Mouse (Mus musculus): ENCODE measurements around the gene Tmem206.

The Tmem206 gene

DNA sequence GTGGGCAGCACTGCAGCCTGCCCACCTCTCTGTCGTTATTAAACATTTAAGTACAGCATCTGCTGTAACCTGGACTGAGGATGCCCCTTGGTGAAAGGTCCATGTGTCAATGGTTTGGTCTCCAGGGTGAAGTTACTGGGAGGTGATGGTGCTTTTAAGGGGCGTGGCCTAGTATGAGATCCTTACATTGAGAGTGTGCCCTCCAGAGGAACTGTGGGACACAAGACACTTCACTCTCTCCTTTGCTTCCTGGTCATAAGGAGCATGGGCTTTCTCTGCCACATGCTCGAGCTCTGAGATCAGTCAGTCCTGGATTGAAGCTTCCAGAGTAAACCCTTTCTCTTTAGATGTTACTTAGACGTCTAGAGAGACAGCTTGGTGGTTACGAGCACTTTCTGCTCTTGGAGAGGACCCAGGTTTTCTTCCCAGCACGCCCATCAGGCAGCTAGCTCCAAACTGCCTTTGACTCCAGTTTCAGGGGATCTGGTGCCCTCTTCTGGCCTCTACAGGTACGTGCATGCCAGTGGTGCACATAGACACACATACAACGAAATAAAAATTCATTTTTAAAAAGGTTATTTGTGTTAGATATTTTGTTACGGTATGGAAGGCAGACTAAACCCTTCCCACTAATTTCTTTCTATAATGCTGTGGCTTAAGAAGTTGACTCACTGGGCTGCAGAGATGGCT, 17.8 kb upstream of the Tmem206 start:
- no peak for DNase-seq (ENCODE audit: low spot score)

- DNase-seq (ENCODE audit: low spot score): no peak
These were observed 14.3 kb upstream of the Tmem206 start for GRCm38 (mm10) chr1:191311296-191311898.

- DNase-seq (ENCODE audit: low spot score): peak; percentile 50
These were observed 13.2 kb upstream of the Tmem206 start for GRCm38 (mm10) chr1:191312513-191312941.

- DNase-seq (ENCODE audit: low spot score): no peak
These were observed 12.6 kb upstream of the Tmem206 start for GRCm38 (mm10) chr1:191313158-191313557.

- no peak for DNase-seq (ENCODE audit: low spot score)
These were observed 11.8 kb upstream of the Tmem206 start for GRCm38 (mm10) chr1:191313926-191314325.

DNA sequence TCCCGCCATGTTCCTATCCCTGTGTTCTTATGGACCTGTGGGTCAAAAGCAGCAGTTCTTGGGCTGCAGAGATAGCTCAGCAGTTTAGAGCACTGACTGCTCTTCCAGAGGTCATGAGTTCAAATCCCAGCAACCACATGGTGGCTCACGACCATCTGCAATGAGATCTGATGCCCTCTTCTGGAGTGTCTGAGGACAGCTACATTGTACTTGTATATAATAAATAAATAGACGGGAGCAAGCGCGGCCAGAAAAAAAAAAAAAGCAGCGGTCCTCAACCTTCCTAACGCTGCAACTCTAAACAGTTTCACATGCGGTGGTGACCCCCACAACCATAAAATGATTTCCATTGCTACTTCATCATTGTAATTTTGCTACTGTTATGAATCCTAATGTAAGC, 8.9 kb upstream of the Tmem206 start:
- no peak for DNase-seq (ENCODE audit: low spot score)

DNA sequence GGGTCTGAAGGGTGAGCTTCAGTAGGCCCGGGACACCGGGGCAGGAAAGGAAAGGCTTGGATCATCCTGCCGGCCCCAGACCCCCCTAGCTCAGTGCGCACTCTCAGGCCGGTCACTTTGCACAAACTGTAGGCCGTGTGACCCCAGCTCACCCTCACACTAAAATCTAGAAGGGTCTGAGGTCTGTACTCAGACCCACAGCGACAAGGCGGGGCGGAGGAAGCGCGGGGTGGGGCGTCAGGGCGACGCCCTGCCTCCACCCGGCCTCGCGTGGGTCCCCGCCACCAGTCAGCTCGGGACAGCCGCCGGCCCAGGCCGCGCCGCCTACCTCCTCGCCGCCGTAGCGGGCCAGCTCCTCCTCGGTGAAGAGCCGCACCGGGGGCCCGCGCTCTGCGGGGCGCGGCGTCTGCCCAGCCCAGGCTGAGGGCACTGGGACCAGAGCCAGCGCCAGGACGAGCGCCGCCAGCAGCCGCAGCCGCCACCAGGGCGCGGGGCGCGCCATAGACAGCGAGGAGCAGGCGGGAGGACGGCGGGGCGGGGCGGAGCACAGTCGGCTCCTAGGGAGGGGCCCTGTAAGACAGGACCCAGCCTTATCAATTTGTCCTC, 8.0 kb upstream of the Tmem206 start, which contains the start of gene Nenf:
TSS of gene Nenf (minus strand) at position 604 of the 606 bp plus-strand sequence.
- peak; percentile 27 for DNase-seq (ENCODE audit: low spot score)

GRCm38 (mm10) chr1:191318686-191319085, 7.0 kb upstream of the Tmem206 start:
- DNase-seq (ENCODE audit: low spot score): no peak

DNA sequence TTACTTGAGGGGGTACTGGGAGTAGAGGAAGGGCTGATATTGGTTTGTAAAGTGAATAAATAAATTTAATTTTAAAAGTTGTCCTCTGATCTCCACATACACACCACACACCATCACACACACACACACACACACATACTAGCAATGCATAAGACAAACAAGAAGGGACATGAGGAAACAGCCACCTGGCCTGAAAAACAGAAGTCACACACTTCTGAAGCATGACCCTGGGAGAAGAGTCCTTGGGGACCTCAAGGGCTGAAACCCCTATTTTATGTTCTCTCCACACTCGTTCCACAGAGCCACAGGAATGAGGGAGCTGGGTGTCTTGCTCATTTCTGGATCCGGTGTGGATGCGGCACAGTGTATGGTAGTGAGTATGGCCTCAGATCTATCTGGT, 2.3 kb upstream of the Tmem206 start:
- no peak for DNase-seq (ENCODE audit: low spot score)

- DNase-seq (ENCODE audit: low spot score): no peak
These were observed 750 bp upstream of the Tmem206 start for GRCm38 (mm10) chr1:191324733-191325590.

DNA sequence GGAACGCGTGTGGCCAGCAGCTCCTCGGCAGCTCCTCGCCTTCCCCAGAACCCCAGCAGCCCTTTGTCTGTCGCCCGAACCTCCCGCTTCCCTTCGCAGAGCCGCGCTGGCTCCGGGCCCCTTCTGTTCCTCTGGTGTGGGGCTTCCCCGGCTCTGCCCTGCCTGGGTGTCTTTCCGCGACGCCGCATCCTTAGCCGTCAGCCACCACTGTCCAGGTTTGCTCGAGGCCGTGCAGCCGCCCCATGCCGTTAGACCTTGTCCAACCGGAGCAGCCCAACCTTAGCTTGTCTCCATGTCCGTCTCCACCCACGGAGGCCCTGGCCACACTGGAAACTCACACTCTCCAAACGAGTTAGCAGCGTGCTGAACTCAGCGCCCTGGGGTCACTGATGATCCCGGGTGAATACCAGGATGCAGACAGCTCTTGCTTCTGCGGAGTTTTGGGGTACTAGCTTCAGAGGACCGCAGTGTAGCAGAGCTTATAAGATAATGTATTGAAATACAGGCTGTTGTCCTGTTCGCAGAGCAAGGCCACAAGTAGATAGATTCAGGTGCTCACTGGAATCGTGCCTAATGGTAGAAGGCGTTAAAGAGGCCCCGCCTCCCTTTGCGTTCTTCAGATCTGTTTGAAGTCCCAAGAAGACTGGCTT, 646 bp downstream of the Tmem206 start:
- DNase-seq (ENCODE audit: low spot score): no peak

- no peak for DNase-seq (ENCODE audit: low spot score)
These were observed 1.5 kb downstream of the Tmem206 start for GRCm38 (mm10) chr1:191327258-191327657.

DNA sequence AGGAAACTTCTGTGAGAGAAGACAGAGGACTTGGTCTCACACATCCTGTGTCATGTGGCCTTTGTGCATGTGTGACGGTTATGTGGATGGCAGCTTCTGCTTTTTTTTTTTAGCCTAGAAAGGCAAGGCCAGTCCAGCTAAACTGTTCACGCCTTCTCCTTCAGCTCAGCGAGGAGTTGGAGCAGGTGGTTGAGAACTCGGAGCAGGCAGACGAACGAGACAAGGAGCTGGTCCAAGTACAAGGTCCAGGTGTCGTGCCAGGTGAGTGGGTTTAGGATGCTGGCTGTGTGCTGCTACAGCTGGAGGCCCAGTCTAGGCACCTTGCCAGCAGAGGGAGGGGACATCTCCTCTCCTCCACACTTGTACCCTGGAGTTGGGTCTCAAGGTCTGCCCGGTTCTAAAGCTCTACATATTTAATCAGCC, 2.3 kb downstream of the Tmem206 start:
- DNase-seq (ENCODE audit: low spot score): no peak

DNA sequence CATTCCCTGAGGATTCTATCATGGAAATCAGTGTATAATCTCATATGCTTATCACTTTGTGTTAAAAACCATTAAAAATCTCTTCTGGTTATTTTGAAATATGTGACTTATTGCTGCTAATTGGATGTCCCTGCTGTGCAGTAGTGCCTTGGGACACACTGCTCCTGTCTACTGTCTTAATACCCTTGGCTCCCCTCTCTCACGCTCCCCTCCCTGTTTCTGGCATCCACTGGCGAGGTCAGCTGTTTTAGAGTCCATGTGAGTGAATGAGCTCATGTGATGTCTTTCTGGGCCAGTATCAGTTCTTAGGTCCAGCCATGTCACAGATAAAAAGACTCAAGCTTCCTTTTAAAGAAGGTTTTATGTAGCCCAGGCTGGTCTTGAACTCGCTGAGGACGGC, 4.6 kb downstream of the Tmem206 start:
- no peak for DNase-seq (ENCODE audit: low spot score)

DNA sequence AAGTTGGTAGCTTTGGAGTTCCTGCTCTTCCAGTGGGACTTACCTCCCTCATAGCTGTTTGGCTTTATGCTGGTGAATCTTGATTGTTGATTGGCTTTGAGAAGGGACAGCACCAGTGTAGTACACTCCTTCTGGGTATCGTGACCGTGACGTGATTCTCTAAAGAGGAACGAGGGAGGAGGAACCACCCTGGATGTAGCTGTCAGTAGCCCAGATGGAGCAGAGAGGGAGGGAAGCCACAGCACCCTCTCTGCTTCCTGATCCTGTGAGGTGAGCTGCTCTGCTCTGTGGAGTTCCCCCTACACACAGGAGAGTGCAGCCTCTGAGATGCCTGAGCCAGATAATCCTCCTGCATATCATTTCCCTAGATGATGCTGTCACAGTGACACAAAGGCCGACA, 8.8 kb downstream of the Tmem206 start:
- no peak for DNase-seq (ENCODE audit: low spot score)

GRCm38 (mm10) chr1:191339876-191340275, 14.2 kb downstream of the Tmem206 start:
- no peak for DNase-seq (ENCODE audit: low spot score)

DNA sequence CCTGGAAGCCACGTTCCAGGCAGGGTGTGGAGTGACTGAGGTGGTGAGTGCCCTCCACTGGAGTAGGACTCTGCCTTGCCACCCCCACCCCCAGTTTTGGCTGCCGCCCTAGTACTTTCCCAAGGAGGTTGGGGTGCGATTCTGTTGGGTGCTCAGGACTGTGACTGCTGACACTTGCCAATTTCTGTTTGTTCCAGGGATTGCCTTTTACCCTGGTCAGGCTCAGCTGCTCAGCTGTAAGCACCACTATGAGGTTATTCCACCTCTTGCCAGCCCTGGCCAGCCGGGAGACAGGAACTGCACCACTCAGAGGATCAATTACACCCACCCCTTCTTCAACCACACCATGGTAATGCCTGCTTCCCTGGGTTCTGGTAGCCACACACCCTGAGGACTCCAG, 14.8 kb downstream of the Tmem206 start:
- no peak for DNase-seq (ENCODE audit: low spot score)

DNA sequence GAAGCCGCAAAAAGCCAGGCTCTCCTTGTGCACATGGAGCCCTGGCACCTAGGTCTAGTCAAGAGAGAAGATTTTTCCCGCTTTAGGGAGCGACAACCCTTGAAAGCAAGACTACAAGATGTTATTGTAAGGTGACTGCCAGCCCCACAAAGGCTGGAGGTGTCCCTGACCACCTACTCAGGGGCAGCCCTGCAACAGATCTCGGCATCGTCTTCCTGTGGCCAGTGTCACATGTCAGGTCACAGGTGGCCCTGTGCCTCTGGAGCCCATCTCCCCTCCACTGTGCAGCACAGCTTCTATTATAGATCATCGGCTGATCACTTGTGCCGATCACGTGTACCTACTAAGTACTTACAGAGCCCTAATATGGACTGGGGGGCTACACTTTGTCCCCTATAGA, 21.9 kb downstream of the Tmem206 start:
- no peak for DNase-seq (ENCODE audit: low spot score)

DNA sequence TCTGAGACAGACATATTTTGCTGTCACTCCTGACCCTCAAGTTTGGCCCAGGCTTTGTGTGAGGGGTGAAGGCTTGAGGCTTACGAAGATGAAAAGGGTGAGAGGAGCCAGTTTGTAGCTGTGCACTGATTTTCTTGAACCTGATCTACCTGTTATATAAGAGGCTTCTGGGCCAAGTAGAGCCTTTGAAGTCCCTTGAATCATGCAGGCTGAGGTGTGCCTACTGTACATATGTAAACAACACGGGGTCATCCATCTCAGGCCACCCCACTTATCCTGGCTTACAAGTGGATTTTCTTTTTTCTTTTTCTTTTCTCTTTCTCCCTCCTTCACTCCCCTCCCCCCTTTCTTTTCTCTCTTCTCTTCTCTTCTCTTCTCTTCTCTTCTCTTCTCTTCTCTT, 22.9 kb downstream of the Tmem206 start:
- DNase-seq (ENCODE audit: low spot score): no peak

DNA sequence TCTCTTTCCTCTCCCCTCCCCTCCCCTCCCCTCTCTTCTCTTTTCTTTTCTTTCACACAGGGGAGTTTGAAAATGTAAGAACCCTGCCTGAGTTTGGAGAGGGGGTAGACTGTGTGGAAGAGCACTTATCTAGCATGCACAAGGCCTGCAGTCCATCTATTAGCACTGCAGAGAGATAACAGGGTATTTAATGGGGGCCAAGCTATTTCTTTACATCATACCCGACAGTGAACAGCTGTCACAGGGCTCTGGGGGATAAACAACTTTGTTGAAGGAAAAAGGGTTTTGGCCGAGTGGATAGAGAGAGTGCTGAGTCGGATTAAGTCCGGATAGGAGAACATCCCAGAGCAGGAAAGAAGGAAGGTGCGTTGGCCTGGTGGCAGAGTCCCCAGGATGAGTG, 23.3 kb downstream of the Tmem206 start:
- no peak for DNase-seq (ENCODE audit: low spot score)

DNA sequence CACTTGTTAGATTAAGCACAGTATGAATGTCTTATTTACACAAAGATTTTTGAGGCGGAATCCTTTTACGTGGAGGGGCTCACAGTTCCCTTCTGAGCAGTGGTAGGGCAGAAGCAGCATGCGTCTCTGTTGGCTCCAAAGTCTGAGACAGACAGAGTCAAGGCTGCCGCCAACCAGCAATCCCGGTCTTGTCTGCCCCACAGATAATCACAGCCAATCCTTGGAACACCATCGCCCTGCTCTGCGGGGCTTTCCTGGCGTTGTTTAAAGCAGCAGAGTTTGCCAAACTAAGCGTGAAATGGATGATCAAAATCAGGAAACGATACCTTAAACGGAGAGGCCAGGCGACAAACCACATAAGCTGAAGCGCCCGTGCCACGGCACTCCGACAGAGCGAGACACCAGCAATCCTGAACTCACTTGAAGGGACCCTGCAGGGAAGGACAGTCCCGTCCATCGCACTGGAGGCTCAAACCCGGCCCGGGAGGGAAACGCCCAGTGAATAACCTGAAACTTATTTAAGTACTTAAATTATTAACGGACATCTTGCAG, 23.9 kb downstream of the Tmem206 start:
- DNase-seq (ENCODE audit: low spot score): no peak

- DNase-seq (ENCODE audit: low spot score): no peak
These were observed 24.6 kb downstream of the Tmem206 start for GRCm38 (mm10) chr1:191350355-191350754.
